Mouse (Mus musculus): ENCODE results near the gene Rgs8. TPM values are rescaled to one million over a fixed set of nuclear protein-coding genes. Genes with fewer than 3 reads are reported as not detected.

Gene Rgs8
- total and polyA plus RNA-seq, 3 experiments = 0.06 TPM; not detected in 2

GRCm38 (mm10) chr1:153661689-153662002 is 8.8 kb downstream of the Rgs8 start:
- intact Hi-C loops (cut with DNase I) = no loop called here

GRCm38 (mm10) chr1:153662362-153662761 is 9.5 kb downstream of the Rgs8 start:
- DNase-seq = no peak
- no peak overlapping the region for H3K9ac ChIP-seq (ENCODE audit: low read depth, low read length)
- H3K27ac ChIP-seq = no peak overlapping the region
- H3K4me1 ChIP-seq (ENCODE audit: control insufficient read depth, insufficient read depth, low read length) = no peaks in the 10 kb centered on the region
- no peak overlapping the region for H3K4me3 ChIP-seq
- no peaks in the 10 kb centered on the region for H3K79me2 ChIP-seq (replicated peaks; ENCODE audit: control insufficient read depth, insufficient read depth, low read length)
- TF ChIP-seq POLR2A (IDR thresholded peaks at IDR 0.05; ENCODE audit: insufficient read depth, low read depth, low read length) (no peak), CTCF (IDR thresholded peaks at IDR 0.05) (no peak), EP300 (IDR thresholded peaks at IDR 0.05; ENCODE audit: insufficient read depth, low read depth, low read length) (no peak)
- no peaks in the 10 kb centered on the region for H3K27me3 ChIP-seq (ENCODE audit: control insufficient read depth, insufficient read depth, low read length)
- intact Hi-C loops (cut with DNase I) = no loop called here
- no peaks in the 10 kb centered on the region for H3K36me3 ChIP-seq (ENCODE audit: control insufficient read depth, insufficient read depth, low read length)
- WGBS = 32% methylated on average over 4 of the region's 4 CpGs

More at GRCm38 (mm10) chr1:153661689-153662002, 8.8 kb downstream of the Rgs8 start:
- Histone ChIP-seq H3K9ac (ENCODE audit: low read depth, low read length) (no peak overlapping the region), H3K79me2 (replicated peaks; ENCODE audit: control insufficient read depth, insufficient read depth, low read length) (no peaks in the 10 kb centered on the region), H3K27me3 (ENCODE audit: control insufficient read depth, insufficient read depth, low read length) (no peaks in the 10 kb centered on the region), H3K27ac (no peak overlapping the region), H3K4me1 (ENCODE audit: control insufficient read depth, insufficient read depth, low read length) (no peaks in the 10 kb centered on the region), H3K36me3 (ENCODE audit: control insufficient read depth, insufficient read depth, low read length) (no peaks in the 10 kb centered on the region), H3K4me3 (no peak overlapping the region)
- WGBS = 38% methylated on average over 4 of the region's 4 CpGs
- TF ChIP-seq POLR2A (IDR thresholded peaks at IDR 0.05; ENCODE audit: insufficient read depth, low read depth, low read length) = no peak
- no peak for TF ChIP-seq CTCF (IDR thresholded peaks at IDR 0.05)
- TF ChIP-seq EP300 (IDR thresholded peaks at IDR 0.05; ENCODE audit: insufficient read depth, low read depth, low read length) = no peak
- peak in 1 of 2 experiments; percentile 19 for DNase-seq

- Histone ChIP-seq H3K27me3 (ENCODE audit: control insufficient read depth, insufficient read depth, low read length) (no peaks in the 10 kb centered on the region), H3K4me3 (no peak overlapping the region), H3K4me1 (ENCODE audit: control insufficient read depth, insufficient read depth, low read length) (no peaks in the 10 kb centered on the region), H3K79me2 (replicated peaks; ENCODE audit: control insufficient read depth, insufficient read depth, low read length) (no peaks in the 10 kb centered on the region), H3K27ac (no peak overlapping the region), H3K9ac (ENCODE audit: low read depth, low read length) (no peak overlapping the region), H3K36me3 (ENCODE audit: control insufficient read depth, insufficient read depth, low read length) (no peaks in the 10 kb centered on the region)
- WGBS = 55% methylated on average over 10 of the region's 10 CpGs
- no peak for DNase-seq
- intact Hi-C loops (cut with DNase I) = no loop called here
- no peak for TF ChIP-seq CTCF (IDR thresholded peaks at IDR 0.05)
- no peak for TF ChIP-seq EP300 (IDR thresholded peaks at IDR 0.05; ENCODE audit: insufficient read depth, low read depth, low read length)
- TF ChIP-seq POLR2A (IDR thresholded peaks at IDR 0.05; ENCODE audit: insufficient read depth, low read depth, low read length) = no peak
These were observed 12.4 kb downstream of the Rgs8 start for GRCm38 (mm10) chr1:153665066-153665715.

GRCm38 (mm10) chr1:153666236-153666635 is 13.4 kb downstream of the Rgs8 start:
- WGBS = 15% methylated on average over 1 of the region's 1 CpGs
- Histone ChIP-seq H3K4me3 (no peak overlapping the region), H3K27ac (no peak overlapping the region), H3K9ac (ENCODE audit: low read depth, low read length) (no peak overlapping the region), H3K79me2 (replicated peaks; ENCODE audit: control insufficient read depth, insufficient read depth, low read length) (no peaks in the 10 kb centered on the region), H3K36me3 (ENCODE audit: control insufficient read depth, insufficient read depth, low read length) (no peaks in the 10 kb centered on the region), H3K4me1 (ENCODE audit: control insufficient read depth, insufficient read depth, low read length) (no peaks in the 10 kb centered on the region), H3K27me3 (ENCODE audit: control insufficient read depth, insufficient read depth, low read length) (no peaks in the 10 kb centered on the region)
- no peak for DNase-seq
- intact Hi-C loops (cut with DNase I) = no loop called here
- TF ChIP-seq CTCF (IDR thresholded peaks at IDR 0.05) (no peak), POLR2A (IDR thresholded peaks at IDR 0.05; ENCODE audit: insufficient read depth, low read depth, low read length) (no peak), EP300 (IDR thresholded peaks at IDR 0.05; ENCODE audit: insufficient read depth, low read depth, low read length) (no peak)

- Histone ChIP-seq H3K4me3 (no peak overlapping the region), H3K4me1 (ENCODE audit: control insufficient read depth, insufficient read depth, low read length) (no peaks in the 10 kb centered on the region), H3K36me3 (ENCODE audit: control insufficient read depth, insufficient read depth, low read length) (no peaks in the 10 kb centered on the region), H3K27ac (no peak overlapping the region), H3K27me3 (ENCODE audit: control insufficient read depth, insufficient read depth, low read length) (no peaks in the 10 kb centered on the region), H3K79me2 (replicated peaks; ENCODE audit: control insufficient read depth, insufficient read depth, low read length) (no peaks in the 10 kb centered on the region), H3K9ac (ENCODE audit: low read depth, low read length) (no peak overlapping the region)
- no peak for DNase-seq
- intact Hi-C loops (cut with DNase I) = no loop called here
- 80% methylated on average over 4 of the region's 4 CpGs for WGBS
- no peak for TF ChIP-seq CTCF (IDR thresholded peaks at IDR 0.05)
- no peak for TF ChIP-seq POLR2A (IDR thresholded peaks at IDR 0.05; ENCODE audit: insufficient read depth, low read depth, low read length)
- no peak for TF ChIP-seq EP300 (IDR thresholded peaks at IDR 0.05; ENCODE audit: insufficient read depth, low read depth, low read length)
These were observed 14.5 kb downstream of the Rgs8 start for GRCm38 (mm10) chr1:153667244-153667727.

GRCm38 (mm10) chr1:153667781-153668180 is 15.0 kb downstream of the Rgs8 start:
- Histone ChIP-seq H3K27ac (no peak overlapping the region), H3K27me3 (ENCODE audit: control insufficient read depth, insufficient read depth, low read length) (no peaks in the 10 kb centered on the region), H3K36me3 (ENCODE audit: control insufficient read depth, insufficient read depth, low read length) (no peaks in the 10 kb centered on the region), H3K4me3 (no peak overlapping the region), H3K9ac (ENCODE audit: low read depth, low read length) (no peak overlapping the region), H3K4me1 (ENCODE audit: control insufficient read depth, insufficient read depth, low read length) (no peaks in the 10 kb centered on the region), H3K79me2 (replicated peaks; ENCODE audit: control insufficient read depth, insufficient read depth, low read length) (no peaks in the 10 kb centered on the region)
- 95% methylated on average over 5 of the region's 5 CpGs for WGBS
- no peak for DNase-seq
- intact Hi-C loops (cut with DNase I) = no loop called here
- no peak for TF ChIP-seq EP300 (IDR thresholded peaks at IDR 0.05; ENCODE audit: insufficient read depth, low read depth, low read length)
- TF ChIP-seq POLR2A (IDR thresholded peaks at IDR 0.05; ENCODE audit: insufficient read depth, low read depth, low read length) = no peak
- TF ChIP-seq CTCF (IDR thresholded peaks at IDR 0.05) = no peak
